Mouse (Mus musculus) retina, postnatal 7 days (tissue): Measurements from ENCODE around the gene Dynlt1a.
"Not testable (repeated sequence)": the region's sequence is repeated elsewhere in the genome, so short reads cannot be mapped to it uniquely, and the experiment has no call there.

Experiments used
- DNase-seq: peaks from one replicate; pipeline ENCODE4 v3.0.0-alpha.2; 2012; ENCODE audit warnings: low read depth, low spot score

Gene Dynlt1a

DNA sequence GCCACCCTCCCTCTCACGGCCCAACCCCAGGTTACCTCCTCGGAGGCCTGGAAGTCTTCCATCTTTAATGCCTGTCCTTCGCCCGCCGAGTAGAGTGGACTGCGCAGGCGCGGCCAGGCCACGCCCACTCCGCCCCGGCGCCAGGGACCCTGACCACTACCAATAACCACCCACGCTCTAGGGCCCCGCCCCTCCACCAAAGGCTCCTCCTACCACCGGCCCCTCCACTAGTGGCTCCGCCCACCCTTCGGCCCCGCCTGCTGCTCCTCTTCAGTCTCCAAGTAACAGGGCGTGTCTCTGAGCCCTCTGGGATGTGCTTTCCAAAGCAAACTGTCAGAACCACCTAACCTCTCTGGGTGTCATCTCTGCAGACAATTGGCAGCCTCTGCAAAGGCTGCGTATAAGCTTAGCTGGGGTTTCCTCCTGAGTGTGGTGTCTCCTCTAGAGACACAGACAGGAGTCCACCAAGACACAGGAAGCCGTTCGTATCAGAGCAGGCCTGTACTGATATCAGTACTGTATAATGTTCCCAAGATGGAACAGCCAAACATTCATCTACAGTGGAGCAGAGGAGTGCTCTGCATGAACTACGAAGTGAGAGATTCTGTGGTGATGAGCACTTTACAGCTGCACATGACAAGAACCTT lies at the start of gene Dynlt1a:
Gene Dynlt1a (minus strand): TSS at position 162 of the 647 bp plus-strand sequence.
- DNase-seq = peak; percentile 84

DNA sequence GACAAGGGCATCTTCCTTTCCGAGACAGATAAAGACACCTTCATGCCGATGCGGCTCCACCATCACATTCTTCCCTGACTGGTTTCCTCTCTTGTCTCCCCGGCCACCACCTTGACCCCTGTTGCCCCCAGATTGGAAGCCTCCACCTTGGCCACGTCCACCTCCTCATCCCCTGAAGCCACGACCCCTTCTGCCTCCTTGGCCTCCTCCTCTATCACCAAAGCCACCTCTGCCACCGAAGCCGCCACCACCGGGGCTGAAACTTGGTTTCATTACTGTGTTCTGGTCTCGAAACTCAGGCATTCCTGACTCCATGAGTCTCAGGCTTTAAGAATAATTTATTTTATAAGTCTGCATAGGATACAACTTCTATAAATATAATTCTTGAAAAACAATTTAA lies 38.0 kb upstream of the Dynlt1a start:
- not testable (repeated sequence) for DNase-seq

DNA sequence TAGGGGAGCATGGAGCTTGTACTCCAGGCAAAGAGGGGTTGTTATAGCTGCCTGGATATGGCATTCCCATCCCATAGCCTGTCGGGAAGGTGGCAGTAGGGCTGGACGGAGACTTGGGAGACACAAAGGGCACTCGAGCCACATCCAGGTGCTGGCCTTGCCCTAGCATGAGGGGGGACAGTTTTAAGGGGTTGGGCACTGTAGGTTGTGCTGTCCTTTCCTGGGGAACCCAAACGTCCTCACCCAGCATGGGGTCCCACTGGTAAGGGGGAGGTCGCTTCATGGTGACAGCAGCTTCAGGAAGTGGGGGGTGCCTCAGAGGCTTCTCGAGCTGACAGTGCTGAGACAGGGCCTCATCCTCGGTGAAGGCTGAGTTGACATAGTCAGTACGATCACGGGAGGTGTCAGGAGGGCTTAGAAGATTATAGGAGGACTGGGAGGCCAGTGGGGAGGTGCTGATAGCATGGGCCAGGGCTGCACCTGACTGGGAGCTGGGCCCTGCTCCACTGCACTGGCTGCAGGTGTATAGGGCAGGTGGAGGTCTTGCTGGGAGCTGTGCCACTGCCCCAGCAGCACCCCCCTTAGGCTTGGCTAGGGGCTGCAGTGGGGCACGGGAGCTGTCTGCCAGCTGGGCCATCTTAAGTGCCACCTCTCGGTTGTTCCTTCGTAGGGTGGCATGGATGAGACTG lies 25.4 kb upstream of the Dynlt1a start:
- not testable (repeated sequence) for DNase-seq

DNA sequence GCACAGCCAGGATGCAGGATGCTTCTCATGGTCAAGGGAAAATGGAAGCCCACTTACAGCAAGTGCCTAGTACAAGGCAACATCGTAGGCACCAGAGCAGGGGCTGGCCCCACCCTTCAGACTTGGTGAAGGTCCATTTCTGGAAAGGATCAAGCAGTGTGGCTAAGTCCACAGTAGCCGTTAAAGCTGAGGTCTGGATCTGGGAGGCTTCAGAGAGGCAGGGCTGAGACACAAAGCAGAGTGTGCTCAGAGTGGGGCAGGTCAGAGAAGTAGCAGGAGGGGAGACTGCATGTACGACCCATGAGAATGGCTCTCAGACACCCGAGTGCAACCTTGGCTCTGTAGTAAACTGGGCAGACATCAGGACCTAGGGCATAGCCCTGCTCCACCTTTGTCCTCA lies 11.7 kb upstream of the Dynlt1a start:
- not testable (repeated sequence) for DNase-seq

DNA sequence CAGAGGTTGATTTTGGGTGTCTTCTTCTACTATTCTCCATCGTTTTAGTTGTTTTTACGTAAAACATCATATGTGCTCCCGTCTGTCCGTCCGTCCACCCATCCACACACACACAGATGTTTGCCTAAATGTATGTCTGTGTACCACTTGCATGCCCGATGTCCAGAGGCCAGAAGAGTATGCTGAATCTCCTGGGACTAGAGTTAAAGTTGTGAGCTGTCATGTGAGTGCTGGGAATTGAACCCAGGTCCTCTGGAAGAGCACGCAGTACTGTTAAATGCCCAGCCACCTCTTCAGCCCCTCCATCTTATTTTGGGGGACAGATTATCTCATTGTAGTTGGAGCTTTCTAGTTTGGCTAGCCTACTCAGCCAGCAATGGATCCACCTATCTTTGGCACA lies 10.3 kb upstream of the Dynlt1a start:
- DNase-seq = not testable (repeated sequence)

DNA sequence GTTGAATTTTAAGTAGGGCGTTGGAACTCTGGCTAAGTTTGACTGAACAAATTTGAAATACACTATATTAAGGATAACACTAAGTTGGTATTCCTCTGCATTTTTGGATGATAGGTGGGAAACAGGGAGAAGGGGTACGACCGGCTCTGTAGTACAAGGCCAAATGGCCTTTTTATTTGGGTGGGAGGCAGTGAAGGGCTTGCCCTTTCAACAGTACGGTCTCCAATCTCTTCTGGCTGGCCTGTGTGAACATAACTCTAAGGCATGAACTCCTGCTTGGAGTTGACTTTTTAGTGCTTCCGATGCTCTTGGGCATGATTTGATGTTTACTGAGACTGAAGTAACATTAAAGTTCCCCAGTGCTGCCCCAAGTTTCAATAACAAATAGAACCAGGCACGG lies 8.2 kb upstream of the Dynlt1a start:
- DNase-seq = not testable (repeated sequence)

DNA sequence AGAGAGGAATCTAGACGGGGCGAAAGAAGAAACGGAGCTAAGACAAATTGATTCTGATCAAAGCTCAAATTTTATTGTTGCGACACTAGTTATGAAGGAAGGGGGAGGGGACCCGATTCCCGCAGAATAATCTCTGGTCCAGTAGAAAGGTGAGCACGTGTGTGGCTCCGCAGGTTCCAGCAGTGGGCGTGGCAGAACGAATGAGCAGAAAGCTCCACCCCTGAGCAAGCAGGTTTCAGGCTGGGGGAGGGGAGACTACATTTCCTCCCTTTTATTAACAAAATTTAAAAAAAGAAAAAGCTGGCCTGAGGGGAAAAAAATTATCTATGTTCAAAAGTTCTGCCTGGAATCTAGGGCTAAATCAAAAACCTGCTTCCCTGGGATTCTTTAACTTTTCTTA lies 7.7 kb upstream of the Dynlt1a start:
- not testable (repeated sequence) for DNase-seq

DNA sequence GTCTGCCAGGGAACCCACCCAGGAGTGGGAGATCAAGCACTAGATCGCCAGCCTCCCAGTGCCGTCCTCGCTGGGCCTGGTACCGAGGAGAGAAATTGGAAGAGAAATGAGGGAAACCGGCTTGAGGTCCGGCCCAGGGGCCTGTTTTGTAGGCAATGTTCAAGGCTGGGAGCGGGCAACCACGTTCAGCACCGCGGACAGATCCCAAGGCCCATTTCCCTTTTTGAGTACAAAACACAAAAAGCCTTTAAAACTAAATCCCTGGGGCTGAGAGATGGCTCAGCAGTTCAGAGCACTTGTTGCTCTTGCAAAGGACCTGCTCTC lies 4.4 kb upstream of the Dynlt1a start:
- not testable (repeated sequence) for DNase-seq

DNA sequence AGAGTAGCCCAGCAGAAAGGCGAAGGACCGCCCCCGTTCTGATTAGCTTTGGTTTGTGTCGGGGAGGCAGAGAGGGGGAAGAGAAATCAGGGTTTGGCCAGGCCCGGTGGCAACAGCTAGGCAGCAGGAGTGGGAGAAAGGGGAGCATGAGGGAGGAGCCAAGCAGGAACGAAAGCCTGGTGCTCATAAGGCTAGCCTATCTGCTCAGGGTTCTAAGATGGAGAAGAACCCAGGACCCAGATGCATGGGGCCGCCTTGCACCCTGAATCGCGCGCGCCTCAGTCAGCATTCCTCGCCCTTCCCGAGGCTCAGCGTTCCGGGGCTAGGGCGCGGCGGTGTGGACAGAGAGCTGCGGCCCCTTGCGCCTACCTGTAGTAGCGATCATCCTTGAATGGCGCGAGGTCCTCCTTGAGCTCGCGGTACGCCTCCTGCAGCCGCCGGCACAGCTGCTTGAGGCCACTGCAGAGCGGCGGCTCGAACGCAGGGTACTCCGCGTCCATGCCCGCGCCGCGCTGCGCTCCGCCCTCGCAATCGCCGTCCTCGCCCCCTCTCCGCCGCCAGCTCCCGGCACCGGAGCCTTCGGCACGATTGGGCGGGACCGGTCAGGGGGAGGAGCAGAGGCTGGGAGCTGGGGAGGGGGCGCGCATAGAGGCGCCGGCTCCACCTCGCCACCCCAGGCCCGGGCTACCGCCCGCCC lies 3.9 kb upstream of the Dynlt1a start:
- DNase-seq = not testable (repeated sequence)

DNA sequence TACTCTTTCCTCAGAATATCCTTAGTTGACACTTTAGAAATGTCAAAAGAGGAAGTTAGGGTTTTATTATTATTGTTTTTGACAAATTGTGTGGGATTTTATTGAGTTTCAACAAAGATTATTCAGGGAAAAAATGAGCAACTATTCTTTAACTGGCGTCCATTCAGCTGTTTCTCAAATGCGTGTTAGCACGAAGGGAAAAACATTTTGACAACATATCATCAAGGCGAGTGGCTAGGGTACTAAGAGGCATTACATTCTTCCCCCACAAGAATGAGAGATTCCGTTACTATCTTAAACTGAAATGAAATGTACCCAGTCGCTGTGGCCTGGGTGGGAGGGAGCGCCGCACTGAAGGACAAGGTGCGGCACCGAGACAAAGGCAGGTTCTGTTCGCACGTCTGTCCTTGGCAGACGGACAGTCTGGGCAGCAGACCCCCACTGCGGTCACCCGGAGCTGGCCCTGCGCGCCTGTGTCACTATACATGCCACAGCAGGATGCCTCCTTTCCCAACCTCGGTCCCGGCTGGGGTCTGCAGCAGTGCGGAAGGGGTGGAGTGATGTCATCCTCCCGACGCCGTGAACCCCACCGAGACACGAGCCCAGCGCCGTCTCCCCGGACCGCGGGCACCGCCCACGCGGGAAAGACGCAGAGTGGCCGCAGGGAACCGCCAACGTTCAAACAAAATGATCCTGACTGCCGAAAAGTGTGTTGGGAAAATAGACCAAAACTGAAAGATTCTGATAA lies 747 bp downstream of the Dynlt1a start:
- DNase-seq = peak; percentile 8

DNA sequence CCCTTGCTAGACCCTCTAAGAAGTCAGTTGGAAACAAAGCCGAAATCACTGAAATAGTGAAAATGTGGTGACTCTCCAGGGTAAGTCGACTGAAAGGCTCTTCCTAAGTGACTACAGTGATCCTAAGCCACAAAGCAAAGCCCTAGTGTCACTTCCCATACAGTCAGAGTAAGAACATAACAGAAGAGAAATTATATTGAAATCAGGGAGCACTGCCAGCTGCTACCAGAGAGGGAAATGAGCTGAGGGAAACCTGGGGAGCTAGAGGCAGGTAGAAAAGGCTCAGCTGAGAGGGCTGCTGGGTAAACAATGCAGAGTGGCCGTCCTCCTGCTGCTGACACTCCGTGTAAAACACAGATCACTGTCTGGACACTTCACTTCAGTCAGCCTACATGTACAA lies 1.6 kb downstream of the Dynlt1a start:
- not testable (repeated sequence) for DNase-seq

DNA sequence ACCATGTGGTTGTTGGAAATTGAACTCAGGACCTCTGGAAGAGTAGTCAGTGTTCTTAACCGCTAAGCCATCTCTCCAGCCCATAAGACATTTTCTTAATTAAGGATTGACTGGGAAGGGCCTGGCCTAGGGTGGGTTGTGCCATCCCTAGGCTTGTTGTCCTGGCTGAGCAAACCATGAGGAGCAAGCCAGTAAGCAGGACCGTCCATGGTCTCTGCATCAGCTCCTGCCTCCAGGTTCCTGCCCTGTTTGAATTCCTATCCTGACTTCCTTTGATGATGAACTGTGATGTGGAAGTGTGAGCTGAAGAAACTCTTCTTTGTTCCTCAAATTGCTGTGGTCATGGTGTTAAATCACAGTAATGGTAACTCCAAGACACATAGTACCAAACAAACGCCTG lies 2.8 kb downstream of the Dynlt1a start:
- not testable (repeated sequence) for DNase-seq

DNA sequence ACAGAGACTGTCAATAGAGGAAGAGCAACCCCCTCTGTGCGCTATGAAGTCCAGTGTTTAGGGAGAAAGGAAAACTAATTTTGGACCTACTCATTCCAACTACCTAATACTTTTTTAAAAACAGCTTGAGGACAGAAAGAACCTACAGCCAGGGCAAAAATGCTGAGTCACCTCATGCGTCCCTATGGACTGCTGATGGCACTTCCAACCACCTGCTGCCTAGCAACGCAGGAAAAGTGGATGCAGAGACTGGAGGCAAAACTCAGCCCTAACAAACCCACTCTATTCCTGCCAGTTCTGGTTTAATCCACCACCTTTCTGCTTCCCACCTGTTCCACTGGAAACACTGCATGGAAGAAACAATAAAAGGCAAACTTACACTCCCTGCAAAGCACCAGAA lies 4.5 kb downstream of the Dynlt1a start:
- DNase-seq = not testable (repeated sequence)

DNA sequence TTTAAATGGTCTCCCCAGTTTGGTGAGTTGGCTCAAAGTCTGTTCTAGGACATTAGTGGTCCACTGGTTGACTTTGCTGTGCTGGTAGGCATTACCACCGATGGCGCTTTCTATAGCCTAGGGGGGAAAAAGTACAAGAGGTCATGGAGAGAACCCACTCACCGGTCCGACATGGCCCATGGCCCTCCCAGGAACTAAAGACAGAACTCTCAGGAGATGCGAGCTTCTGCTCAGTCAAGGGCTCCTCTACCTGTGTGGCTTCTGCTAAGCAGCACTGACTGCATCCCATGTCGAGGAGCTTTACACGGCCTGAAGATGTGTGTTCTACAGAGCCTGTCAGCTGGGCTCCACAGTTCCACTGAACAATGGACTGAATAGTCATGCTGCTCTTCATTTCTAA lies 5.6 kb downstream of the Dynlt1a start:
- not testable (repeated sequence) for DNase-seq

DNA sequence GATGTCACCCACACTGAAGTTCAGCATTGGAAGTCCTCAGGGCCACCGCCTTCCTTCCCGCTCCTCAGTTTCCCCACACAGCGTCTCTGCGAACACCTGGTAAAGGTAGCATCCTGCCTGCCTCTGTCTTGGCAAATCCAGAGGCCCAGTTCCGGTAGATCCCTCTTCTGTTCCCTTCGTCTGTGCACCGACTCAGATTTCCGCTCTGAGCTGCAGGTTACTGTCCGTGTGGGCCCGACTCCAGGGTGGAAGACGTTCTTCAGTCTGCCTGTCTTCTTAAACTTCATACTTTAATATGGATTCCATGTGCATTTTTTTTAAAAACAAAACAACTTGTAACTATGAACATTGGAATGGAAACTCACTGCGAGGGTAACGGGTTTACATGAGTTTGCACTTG lies 10.8 kb downstream of the Dynlt1a start:
- DNase-seq = not testable (repeated sequence)

DNA sequence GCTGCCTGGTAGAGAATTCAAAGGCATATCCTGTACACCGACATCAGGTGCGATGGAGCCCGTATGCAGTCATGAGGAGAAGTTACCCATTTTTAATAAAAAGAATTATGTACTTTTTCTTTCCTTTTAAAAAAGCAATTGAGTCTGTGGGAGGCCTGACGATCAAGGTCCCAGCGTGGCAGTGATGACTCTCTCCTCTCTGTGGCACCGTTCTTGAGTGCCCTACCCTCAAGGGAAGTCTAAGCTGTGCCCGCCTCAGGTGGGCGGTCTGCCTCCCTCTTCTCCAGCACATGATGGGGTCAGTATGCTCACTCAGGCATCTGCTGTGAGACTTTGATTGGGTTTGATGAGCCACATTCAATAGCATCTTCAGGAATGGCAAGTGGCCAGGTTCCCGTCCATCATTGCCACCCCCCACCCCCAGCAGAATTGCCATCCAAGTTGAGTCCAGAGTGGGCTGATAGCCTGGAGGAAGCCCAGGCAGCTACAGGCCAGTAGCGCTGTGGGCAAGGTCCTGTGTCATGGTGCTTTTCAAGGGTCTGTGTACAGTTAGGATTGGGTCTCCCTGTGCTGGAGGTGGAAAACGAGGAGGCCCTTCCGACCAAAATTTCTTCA lies 11.5 kb downstream of the Dynlt1a start:
- DNase-seq = not testable (repeated sequence)

DNA sequence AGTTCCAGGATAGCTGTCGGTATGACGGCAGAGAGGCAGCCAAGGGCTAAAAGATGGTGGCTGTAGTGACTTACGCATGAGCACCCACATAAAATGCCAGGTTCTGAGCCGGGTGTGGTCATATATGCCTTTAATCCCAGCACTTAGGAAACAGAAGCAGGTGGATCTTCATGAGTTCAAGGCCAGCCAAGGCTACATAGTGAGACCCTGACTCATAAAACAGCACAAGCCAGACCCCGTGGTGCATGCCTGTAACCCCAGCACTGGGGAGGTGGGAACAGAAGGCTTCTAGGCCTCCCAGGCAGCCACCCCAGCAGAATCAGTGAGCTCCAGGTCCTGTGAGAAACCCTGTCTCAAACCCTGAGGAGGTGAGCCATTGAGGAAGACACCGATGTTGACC lies 12.4 kb downstream of the Dynlt1a start:
- not testable (repeated sequence) for DNase-seq

DNA sequence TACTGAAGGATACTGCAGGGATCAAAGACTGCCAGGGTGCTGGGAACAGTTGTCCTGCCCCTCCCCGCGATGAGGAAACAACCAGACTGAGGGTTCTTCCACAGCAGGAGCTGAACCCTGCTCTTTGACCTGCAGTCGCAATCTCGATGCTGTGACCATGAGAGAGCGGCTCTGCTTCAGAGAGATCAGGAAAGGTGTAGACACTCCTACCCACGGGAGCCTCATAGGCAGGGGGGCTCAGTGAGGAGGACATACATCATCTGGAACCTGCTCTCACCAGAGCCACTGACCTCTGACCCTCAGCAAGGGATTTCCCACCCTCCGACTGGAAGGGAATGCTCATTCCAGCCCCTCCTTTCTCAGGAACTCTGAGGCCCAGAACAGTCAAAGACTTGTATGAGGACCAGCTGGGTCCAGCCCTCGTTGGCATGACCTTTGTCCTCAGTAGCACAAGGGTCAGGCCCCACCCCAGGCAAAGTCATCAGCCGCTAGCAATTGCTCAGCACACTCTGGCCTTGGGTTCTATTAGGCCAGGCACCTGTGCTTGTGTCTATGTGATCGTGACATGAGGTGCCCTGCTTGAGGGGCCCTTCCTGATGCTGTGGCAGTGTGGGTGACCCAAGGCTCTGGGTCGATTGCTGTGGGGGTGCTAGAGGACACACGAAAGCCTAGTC lies 17.0 kb downstream of the Dynlt1a start:
- DNase-seq = not testable (repeated sequence)

DNA sequence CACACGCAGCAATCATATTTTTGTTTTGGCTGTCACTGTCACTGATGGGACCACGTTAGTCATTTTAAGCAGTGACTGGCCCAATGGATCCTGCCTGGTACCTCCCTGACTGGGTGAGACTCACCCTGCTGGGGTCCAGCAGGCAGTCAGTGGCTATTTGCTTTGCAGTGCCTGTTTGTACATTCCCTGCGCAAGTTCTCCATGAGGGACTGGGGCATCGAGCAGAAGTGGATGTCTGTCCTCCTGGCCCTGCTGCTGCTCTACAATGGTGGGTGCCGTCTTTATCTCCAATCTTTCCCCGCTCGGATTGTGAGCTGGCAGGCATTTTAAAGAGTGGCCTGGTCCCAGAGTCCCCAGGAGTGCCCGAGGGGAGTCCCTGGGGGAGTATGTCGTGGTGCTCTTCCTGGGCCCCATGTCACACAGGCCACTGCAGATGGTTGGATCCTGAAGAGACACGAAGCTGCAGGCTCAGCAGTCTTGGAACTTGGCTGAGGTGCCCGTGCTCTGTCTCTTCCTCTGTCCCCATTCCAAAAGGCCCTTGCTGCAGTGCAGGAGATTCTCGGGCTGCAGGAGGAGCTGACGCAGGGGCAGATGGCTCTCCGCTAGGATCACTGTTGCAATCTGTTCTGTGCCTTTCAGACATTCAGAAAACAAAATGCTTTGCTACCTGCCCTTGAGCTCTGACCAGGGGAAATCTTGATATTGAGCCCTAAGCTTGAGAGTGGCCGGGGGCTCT lies 20.1 kb downstream of the Dynlt1a start:
- not testable (repeated sequence) for DNase-seq

DNA sequence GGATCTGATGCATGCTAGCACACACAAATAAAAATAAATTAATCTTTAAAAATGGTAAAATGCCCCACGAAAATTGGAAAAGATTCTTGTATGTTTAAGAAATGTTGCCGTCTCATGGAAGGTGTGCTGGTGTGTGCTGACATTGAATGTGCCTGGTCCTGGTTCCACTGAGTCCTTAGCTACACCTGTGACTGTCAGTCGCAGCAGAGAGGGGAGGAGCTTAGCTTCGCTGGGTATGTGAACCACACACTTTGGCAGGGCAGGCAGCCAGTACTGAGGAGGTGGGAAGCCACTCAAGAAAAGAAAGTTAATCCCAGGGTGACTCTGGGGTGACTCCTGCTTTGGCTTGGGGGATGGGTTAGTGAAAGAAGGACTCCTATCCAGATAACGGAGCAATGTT lies 23.4 kb downstream of the Dynlt1a start:
- not testable (repeated sequence) for DNase-seq
